Mouse (Mus musculus) stomach, embryonic 14.5 days (tissue): ENCODE data around the gene Efna2. TPM values are rescaled to one million over a fixed set of nuclear protein-coding genes. Genes with fewer than 3 reads are reported as not detected.

Experiments used
- ATAC-seq: fragments of 200-750 bp; cut with Nextera tagmentation; 2 replicates; pipeline ENCODE4 v1.8.0; 2017; ENCODE audit warnings: low read depth, moderate TSS enrichment; ENCODE audit not compliant: insufficient number of reproducible peaks, insufficient read depth, low FRiP score
- H3K27ac ChIP-seq: fragments of 300-500 bp; sonication (generic); 2 replicates; pipeline ENCODE4 v1.5.1; 2014; ENCODE audit warnings: mild to moderate bottlenecking, low read length, moderate library complexity, mixed read lengths
- H3K27me3 ChIP-seq: fragments of 300-500 bp; sonication (generic); 2 replicates; pipeline ENCODE4 v1.6.1; 2014; ENCODE audit warnings: low read length, control low read depth, mixed read lengths; ENCODE audit not compliant: control insufficient read depth, insufficient read depth
- H3K36me3 ChIP-seq: fragments of 300-500 bp; sonication (generic); 2 replicates; pipeline ENCODE4 v1.6.1; 2014; ENCODE audit warnings: mild to moderate bottlenecking, control low read depth, low read length, moderate library complexity, mixed read lengths; ENCODE audit not compliant: control insufficient read depth, insufficient read depth
- H3K4me1 ChIP-seq: fragments of 300-500 bp; sonication (generic); 2 replicates; pipeline ENCODE4 v1.6.1; 2014; ENCODE audit warnings: low read length, control low read depth, mixed read lengths; ENCODE audit not compliant: control insufficient read depth, insufficient read depth
- H3K4me2 ChIP-seq: fragments of 300-500 bp; sonication (generic); replicated peaks from 2 replicates; pipeline ENCODE4 v1.6.1; 2014; ENCODE audit warnings: low read depth, low read length, control low read depth
- H3K4me3 ChIP-seq: fragments of 300-500 bp; sonication (generic); 2 replicates; pipeline ENCODE4 v1.5.1; 2014; ENCODE audit warnings: low read depth, low read length, control low read depth
- H3K9ac ChIP-seq: fragments of 300-500 bp; sonication (generic); replicated peaks from 2 replicates; pipeline ENCODE4 v1.6.1; 2014; ENCODE audit warnings: low read depth, mild to moderate bottlenecking, control low read depth, low read length, moderate library complexity, mixed read lengths
- H3K9me3 ChIP-seq: fragments of 300-500 bp; sonication (generic); 2 replicates; pipeline ENCODE4 v1.6.1; 2016; ENCODE audit warnings: low read depth, low read length, control low read depth; ENCODE audit not compliant: control insufficient read depth
- WGBS: fragments of 180-500 bp; shearing (Covaris S2); extraction: QIAGEN DNeasy Blood & Tissue Kit; methylation state at CpG from one replicate; pipeline ENCODE4 v1.1.7; 2014; 5-methylcytosine and 5-hydroxymethylcytosine counted together
- polyA plus RNA-seq: library from polyadenylated mRNA; unstranded; fragments of >200 nt; fragmentation: Nextera tagmentation; extraction: Ambion mirVana; gene quantifications from 2 replicates; pipeline ENCODE4 v1.2.1, GENCODE M21; 2014

Efna2 gene
- polyA plus RNA-seq, 1 experiment from 2014 or later: 12.2 TPM

GRCm38 (mm10) chr10:80190491-80191051, 11.3 kb downstream of the Efna2 start:
- peaks cover 17% of the 10 kb centered on the region; the same call in 1 of the 2 replicates for H3K36me3 ChIP-seq
- H3K4me1 ChIP-seq: peaks cover 10% of the 10 kb centered on the region; the same call in 1 of the 2 replicates
- H3K4me3 ChIP-seq: peak overlapping the region; percentile 37
- no peaks in the 10 kb centered on the region for H3K9me3 ChIP-seq
- H3K27me3 ChIP-seq: peaks cover 14% of the 10 kb centered on the region
- peak overlapping the region; percentile 30; the same call in 1 of the 2 replicates for H3K9ac ChIP-seq
- no peak overlapping the region for H3K27ac ChIP-seq
- H3K4me2 ChIP-seq: peak overlapping the region; percentile 61
- under 1% methylated on average over 46 of the region's 48 CpGs for WGBS
- ATAC-seq: peak; percentile 20; the same call in 1 of the 2 replicates

DNA sequence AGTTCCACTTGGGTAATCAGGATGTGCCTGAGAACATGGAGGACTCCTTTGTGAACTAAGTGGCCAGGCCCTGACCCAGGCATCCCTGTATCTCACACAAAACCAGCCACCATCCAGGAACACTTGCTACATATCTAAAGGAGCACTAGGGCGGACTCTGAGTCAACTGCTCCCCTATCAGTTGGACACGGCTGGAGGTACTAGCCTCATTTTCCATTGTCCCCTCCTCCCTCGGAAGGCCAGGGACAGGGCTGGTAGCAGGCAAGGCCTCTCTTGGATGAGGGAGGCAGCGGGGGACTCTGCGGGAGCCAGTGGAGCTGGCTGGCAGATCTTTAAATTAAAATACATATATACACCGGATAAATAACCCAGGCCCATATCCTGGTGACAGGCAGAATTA, 14.7 kb downstream of the Efna2 start:
- no peak for ATAC-seq
- 74% methylated on average over 6 of the region's 6 CpGs for WGBS
- Histone ChIP-seq H3K9ac (no peak overlapping the region), H3K27ac (no peak overlapping the region), H3K4me3 (no peak overlapping the region), H3K36me3 (no peaks in the 10 kb centered on the region), H3K9me3 (no peaks in the 10 kb centered on the region), H3K27me3 (peaks cover 14% of the 10 kb centered on the region), H3K4me1 (peaks cover 10% of the 10 kb centered on the region; the same call in 1 of the 2 replicates), H3K4me2 (no peak overlapping the region)

DNA sequence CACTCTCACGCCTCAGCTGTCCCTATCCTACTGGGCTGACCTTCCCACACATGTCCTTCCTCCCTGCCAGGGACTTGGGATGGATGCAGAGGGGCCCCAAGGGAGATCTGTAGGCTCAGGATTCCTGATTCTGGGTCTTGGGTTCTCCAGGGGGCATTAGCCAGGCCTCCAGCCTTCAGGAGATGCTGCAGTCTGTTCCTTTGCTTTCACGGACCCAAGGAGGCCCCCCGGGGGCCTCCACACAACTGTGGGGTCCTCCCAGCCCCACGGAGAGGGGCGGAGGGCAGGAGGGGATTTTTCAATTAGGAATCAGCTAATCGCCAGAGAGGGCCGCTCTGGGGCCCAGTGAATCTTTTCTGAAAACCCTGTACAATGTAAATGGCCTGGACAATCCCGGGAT, 15.2 kb downstream of the Efna2 start:
- Histone ChIP-seq H3K4me1 (peaks cover 10% of the 10 kb centered on the region; the same call in 1 of the 2 replicates), H3K36me3 (no peaks in the 10 kb centered on the region), H3K4me2 (no peak overlapping the region), H3K9ac (no peak overlapping the region), H3K27ac (no peak overlapping the region), H3K4me3 (no peak overlapping the region), H3K27me3 (peaks cover 14% of the 10 kb centered on the region), H3K9me3 (no peaks in the 10 kb centered on the region)
- no peak for ATAC-seq
- WGBS: 65% methylated on average over 8 of the region's 8 CpGs

DNA sequence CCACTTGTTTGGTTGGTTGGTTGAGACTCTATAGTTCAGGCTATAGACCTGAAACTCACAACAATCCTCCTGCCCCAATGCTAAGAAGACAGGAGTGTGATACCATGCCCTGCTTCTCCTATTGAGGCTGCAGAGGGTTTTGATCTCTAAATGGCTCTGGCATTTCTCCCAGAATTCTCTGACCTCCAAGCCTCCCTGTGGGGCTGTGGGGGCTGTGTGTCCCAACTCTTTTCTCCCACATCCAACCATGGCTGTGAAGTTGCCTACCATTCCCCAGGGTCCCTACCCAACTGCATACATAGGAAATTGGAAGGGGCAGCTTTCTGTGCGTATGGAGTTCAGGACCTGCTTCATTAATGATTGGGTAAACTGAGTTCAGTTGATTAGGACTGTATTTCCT, 16.9 kb downstream of the Efna2 start:
- Histone ChIP-seq H3K4me3 (no peak overlapping the region), H3K27me3 (0 out of 2 replicates have a peak, but pooled peaks cover 3% of the 10 kb centered on the region), H3K36me3 (no peaks in the 10 kb centered on the region), H3K4me1 (no peaks in the 10 kb centered on the region), H3K4me2 (no peak overlapping the region), H3K27ac (no peak overlapping the region), H3K9me3 (no peaks in the 10 kb centered on the region), H3K9ac (no peak overlapping the region)
- 100% methylated on average over 1 of the region's 1 CpGs for WGBS
- no peak for ATAC-seq

DNA sequence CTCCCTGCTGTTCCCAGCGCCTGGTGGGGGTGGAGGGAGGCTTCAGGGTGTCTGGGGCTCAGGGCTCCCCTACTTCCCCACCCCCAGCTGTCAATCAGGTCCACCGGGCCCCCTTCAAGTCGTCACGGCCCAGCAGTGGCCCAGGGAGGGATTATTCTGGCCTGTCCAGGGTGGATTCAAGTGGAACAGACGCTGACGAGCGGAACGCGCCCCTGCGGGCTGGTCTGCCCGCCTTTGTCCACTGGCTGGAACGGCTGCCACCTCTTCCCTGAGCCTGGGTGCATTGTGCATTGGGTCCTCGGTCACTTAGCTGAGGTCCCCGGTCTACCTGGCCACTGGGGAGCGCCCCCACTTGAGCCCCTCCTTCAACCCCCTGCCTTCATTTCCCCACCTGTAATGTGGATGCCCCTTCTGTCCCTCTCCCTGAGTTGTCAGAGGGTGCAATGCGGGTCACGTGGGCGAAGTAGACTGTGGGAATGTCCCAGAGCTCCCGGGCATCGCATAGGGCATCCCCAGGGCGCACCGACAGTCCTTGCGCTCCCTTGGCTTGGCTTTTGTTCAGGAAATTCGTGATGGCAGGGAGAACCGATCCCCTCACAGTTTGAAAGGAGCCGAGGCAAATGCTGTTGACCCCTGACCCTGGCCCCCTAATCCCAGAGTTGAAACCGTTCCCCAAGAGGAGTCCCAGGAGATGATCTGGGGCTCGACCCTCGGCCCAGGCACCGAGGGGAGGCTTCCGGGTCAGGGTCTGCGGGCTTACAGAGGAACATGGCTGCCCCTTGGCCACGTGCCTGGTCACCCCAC, 17.7 kb downstream of the Efna2 start:
- Histone ChIP-seq H3K4me1 (no peaks in the 10 kb centered on the region), H3K27ac (no peak overlapping the region), H3K4me3 (no peak overlapping the region), H3K4me2 (no peak overlapping the region), H3K9me3 (no peaks in the 10 kb centered on the region), H3K9ac (no peak overlapping the region), H3K36me3 (no peaks in the 10 kb centered on the region), H3K27me3 (0 out of 2 replicates have a peak, but pooled peaks cover 3% of the 10 kb centered on the region)
- WGBS: 75% methylated on average over 33 of the region's 33 CpGs
- no peak for ATAC-seq

DNA sequence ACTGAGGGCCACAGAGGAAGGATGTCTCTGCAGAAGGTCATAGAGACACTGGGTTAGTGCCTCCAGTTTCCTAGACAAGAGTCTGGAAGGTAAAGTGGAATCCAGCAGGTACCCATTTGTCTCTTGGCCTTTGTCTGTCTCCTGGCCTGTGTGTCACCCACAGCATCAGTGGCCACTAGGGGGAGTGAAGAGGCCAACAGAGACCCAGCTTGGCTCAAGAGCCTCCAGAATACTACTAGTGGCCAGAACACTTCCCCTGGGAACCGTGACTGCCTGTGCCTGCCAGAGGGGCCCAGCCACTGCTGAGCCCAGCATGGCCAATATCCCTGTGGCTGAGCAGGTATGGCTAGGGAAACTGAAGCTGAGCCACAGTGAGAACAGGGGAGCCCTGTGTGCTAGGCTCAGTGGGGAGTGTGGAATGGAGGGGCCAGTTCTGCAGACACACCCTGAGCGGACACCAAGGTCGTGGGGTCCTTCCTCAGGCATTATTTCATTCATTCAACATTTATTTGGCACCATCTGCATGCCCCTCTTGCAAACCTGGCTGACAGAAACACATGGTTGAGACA, 20.2 kb downstream of the Efna2 start:
- WGBS: 55% methylated on average over 3 of the region's 3 CpGs
- ATAC-seq: peak; percentile 80
- H3K9ac ChIP-seq: no peak overlapping the region

GRCm38 (mm10) chr10:80200485-80200884, 21.2 kb downstream of the Efna2 start:
- Histone ChIP-seq H3K9me3 (no peaks in the 10 kb centered on the region), H3K4me2 (no peak overlapping the region), H3K9ac (no peak overlapping the region), H3K27me3 (no peaks in the 10 kb centered on the region), H3K27ac (no peak overlapping the region), H3K4me1 (no peaks in the 10 kb centered on the region), H3K36me3 (no peaks in the 10 kb centered on the region), H3K4me3 (no peak overlapping the region)
- 77% methylated on average over 6 of the region's 6 CpGs for WGBS
- no peak for ATAC-seq

More for the DNA sequence above, 20.2 kb downstream of the Efna2 start:
- no peak overlapping the region for H3K4me3 ChIP-seq
- no peaks in the 10 kb centered on the region for H3K4me1 ChIP-seq
- H3K27ac ChIP-seq: no peak overlapping the region
- no peaks in the 10 kb centered on the region for H3K36me3 ChIP-seq
- H3K4me2 ChIP-seq: no peak overlapping the region
- H3K9me3 ChIP-seq: no peaks in the 10 kb centered on the region
- no peaks in the 10 kb centered on the region for H3K27me3 ChIP-seq

GRCm38 (mm10) chr10:80204055-80204454, 24.8 kb downstream of the Efna2 start:
- no peak overlapping the region for H3K4me3 ChIP-seq
- ATAC-seq: no peak
- H3K27me3 ChIP-seq: no peaks in the 10 kb centered on the region
- H3K9ac ChIP-seq: 0 out of 2 replicates have a peak overlapping the region, but pooled peaks have one; percentile 14
- WGBS: 23% methylated on average over 7 of the region's 7 CpGs
- H3K4me2 ChIP-seq: no peak overlapping the region
- H3K27ac ChIP-seq: no peak overlapping the region
- no peaks in the 10 kb centered on the region for H3K9me3 ChIP-seq
- H3K36me3 ChIP-seq: no peaks in the 10 kb centered on the region
- no peaks in the 10 kb centered on the region for H3K4me1 ChIP-seq
